Mouse (Mus musculus) brown adipose tissue, adult 24 weeks (tissue): ENCODE data around the gene Rnf123. TPM values are rescaled to one million over a fixed set of nuclear protein-coding genes. Genes with fewer than 3 reads are reported as not detected.

Source experiments
- H3K27ac ChIP-seq: fragments of 200-500 bp; replicated peaks from 2 replicates; pipeline ENCODE4 v1.5.1; 2012; ENCODE audit warnings: low read depth, mild to moderate bottlenecking, low read length
- H3K4me1 ChIP-seq: fragments of 200-500 bp; 2 replicates; pipeline ENCODE4 v1.6.1; 2012; ENCODE audit warnings: low read length, mixed read lengths; ENCODE audit not compliant: control insufficient read depth, insufficient read depth, insufficient read length
- H3K4me3 ChIP-seq: fragments of 200-500 bp; 2 replicates; pipeline ENCODE4 v1.5.1; 2012; ENCODE audit warnings: low read depth, mild to moderate bottlenecking, low read length, moderate library complexity; ENCODE audit not compliant: insufficient read depth
- polyA plus RNA-seq: library from polyadenylated mRNA; stranded (reverse); fragments of >200 nt; gene quantifications from 2 replicates; pipeline ENCODE4 v1.2.4, GENCODE M21; 2012; ENCODE audit not compliant: missing spikeins, insufficient read depth, insufficient read length

The Rnf123 gene
- polyA plus RNA-seq: 40.0 TPM in 2 replicates

GRCm38 (mm10) chr9:108082988-108083431, at the start of gene Rnf123:
Rnf123 (minus strand) TSS chr9:108083346.
- H3K27ac ChIP-seq: no peak within 1 kb of the TSS
- peaks cover 5% of the 10 kb centered on the region; the same call in 1 of the 2 replicates for H3K4me1 ChIP-seq

GRCm38 (mm10) chr9:108132373-108132772, 49.2 kb upstream of the Rnf123 start:
- Histone ChIP-seq H3K4me3 (no peak overlapping the region), H3K4me1 (no peaks in the 10 kb centered on the region), H3K27ac (no peak overlapping the region)

More at GRCm38 (mm10) chr9:108082988-108083431, at the start of gene Rnf123:
- no peak within 1 kb of the TSS for H3K4me3 ChIP-seq

GRCm38 (mm10) chr9:108131502-108131901, 48.4 kb upstream of the Rnf123 start:
- H3K4me3 ChIP-seq: no peak overlapping the region
- no peak overlapping the region for H3K27ac ChIP-seq
- no peaks in the 10 kb centered on the region for H3K4me1 ChIP-seq

- Histone ChIP-seq H3K4me1 (no peaks in the 10 kb centered on the region), H3K4me3 (no peak overlapping the region), H3K27ac (no peak overlapping the region)
These were observed 46.1 kb upstream of the Rnf123 start for GRCm38 (mm10) chr9:108129042-108129948.

- H3K4me3 ChIP-seq: no peak overlapping the region
- H3K27ac ChIP-seq: no peak overlapping the region
- H3K4me1 ChIP-seq: no peaks in the 10 kb centered on the region
These were observed 45.1 kb upstream of the Rnf123 start for GRCm38 (mm10) chr9:108128248-108128647.

- H3K4me3 ChIP-seq: no peak overlapping the region
- H3K27ac ChIP-seq: no peak overlapping the region
These were observed 43.5 kb upstream of the Rnf123 start for GRCm38 (mm10) chr9:108126436-108127180.

GRCm38 (mm10) chr9:108125731-108126130, 42.6 kb upstream of the Rnf123 start:
- Histone ChIP-seq H3K27ac (no peak overlapping the region), H3K4me3 (no peak overlapping the region), H3K4me1 (peaks cover 3% of the 10 kb centered on the region)

More at GRCm38 (mm10) chr9:108126436-108127180, 43.5 kb upstream of the Rnf123 start:
- no peaks in the 10 kb centered on the region; the same call in 1 of the 2 replicates for H3K4me1 ChIP-seq

GRCm38 (mm10) chr9:108123916-108124315, 40.8 kb upstream of the Rnf123 start:
- no peak overlapping the region for H3K4me3 ChIP-seq
- no peak overlapping the region for H3K27ac ChIP-seq
- peaks cover 13% of the 10 kb centered on the region for H3K4me1 ChIP-seq

- Histone ChIP-seq H3K4me1 (peaks cover 13% of the 10 kb centered on the region), H3K4me3 (no peak overlapping the region), H3K27ac (peak overlapping the region; percentile 20; the same call in 1 of the 2 replicates)
These were observed 38.2 kb upstream of the Rnf123 start for GRCm38 (mm10) chr9:108121170-108121969.

GRCm38 (mm10) chr9:108120671-108121070, 37.5 kb upstream of the Rnf123 start:
- no peak overlapping the region for H3K4me3 ChIP-seq
- peaks cover 13% of the 10 kb centered on the region for H3K4me1 ChIP-seq
- 0 out of 2 replicates have a peak overlapping the region, but pooled peaks have one; percentile 20 for H3K27ac ChIP-seq

GRCm38 (mm10) chr9:108119891-108120411, 36.8 kb upstream of the Rnf123 start:
- H3K4me3 ChIP-seq: no peak overlapping the region
- H3K4me1 ChIP-seq: peaks cover 13% of the 10 kb centered on the region
- peak overlapping the region; percentile 45; the same call in 1 of the 2 replicates for H3K27ac ChIP-seq

- Histone ChIP-seq H3K27ac (no peak overlapping the region), H3K4me1 (peaks cover 13% of the 10 kb centered on the region), H3K4me3 (no peak overlapping the region)
These were observed 34.0 kb upstream of the Rnf123 start for GRCm38 (mm10) chr9:108117143-108117542.

GRCm38 (mm10) chr9:108115290-108116077, 32.3 kb upstream of the Rnf123 start:
- Histone ChIP-seq H3K4me3 (no peak overlapping the region), H3K4me1 (peaks cover 7% of the 10 kb centered on the region), H3K27ac (no peak overlapping the region)
